8 mouse cellular contexts compared by ENCODE assay signal in genomic region chr11:54879434-54879833, GRCm38 (mm10). TPM values are rescaled to one million over a fixed set of nuclear protein-coding genes. Genes with fewer than 3 reads are reported as not detected.
A peak's percentile ranks its signal among the peaks of the same experiment; 100 is the strongest.
DNase-seq lines count a peak whose midpoint lies in the region; ATAC-seq and TF ChIP-seq lines count a peak whose summit lies in the region.

No protein-coding gene starts in this region.

- H3K9me3 ChIP-seq in heart, embryonic 10.5 days, result no peaks in the 10 kb centered on the region
- no peaks in the 10 kb centered on the region for H3K9me3 ChIP-seq in midbrain, embryonic 14.5 days (ENCODE audit: control insufficient read depth, low read length)

- H3K27ac ChIP-seq in layer of hippocampus, adult 2 months, result no peak overlapping the region
- H3K27ac ChIP-seq in heart, embryonic 10.5 days, result peak overlapping the region; percentile 87
- no peak overlapping the region for H3K27ac ChIP-seq in midbrain, embryonic 14.5 days (replicated peaks; ENCODE audit: low read depth, low read length)

- H3K4me1 ChIP-seq in heart, embryonic 10.5 days, result peaks cover 41% of the 10 kb centered on the region
- no peaks in the 10 kb centered on the region for H3K4me1 ChIP-seq in midbrain, embryonic 14.5 days (ENCODE audit: control insufficient read depth, insufficient read depth, low read length)

- DNase-seq in layer of hippocampus, adult 2 months (ENCODE audit: low spot score in 2 of 2), result peak; percentile 63
- no peak for DNase-seq in layer of hippocampus, postnatal 25 days (ENCODE audit: extremely low spot score in 1 of 2, low spot score in 1 of 2)
- peak; percentile 66 for DNase-seq in adrenal gland, postnatal 14 days
- peak; percentile 79 for DNase-seq in heart, embryonic 10.5 days (ENCODE audit: low spot score)
- DNase-seq in kidney, postnatal 36 days, result peak; percentile 72 to 88
- peak; percentile 89 for DNase-seq in midbrain, embryonic 14.5 days
- no peak for DNase-seq in right cerebral cortex, postnatal 36 days (ENCODE audit: low spot score in 2 of 2)

- peak; percentile 90 for TF ChIP-seq CTCF in layer of hippocampus, adult 2 months (conservative IDR thresholded peaks at IDR 0.05)

- H3K36me3 ChIP-seq in heart, embryonic 10.5 days, result peaks cover 2% of the 10 kb centered on the region
- peaks cover 6% of the 10 kb centered on the region; the same call in 1 of the 2 replicates for H3K36me3 ChIP-seq in midbrain, embryonic 14.5 days (ENCODE audit: control insufficient read depth, insufficient read depth, low read length)

- peak; percentile 92 for ATAC-seq in CD4-positive, CD25-positive, alpha-beta regulatory T cell, adult 4 months
- ATAC-seq in midbrain, embryonic 14.5 days (ENCODE audit: low FRiP score, low TSS enrichment), result no peak

- no peaks in the 10 kb centered on the region for H3K27me3 ChIP-seq in heart, embryonic 10.5 days (ENCODE audit: insufficient read depth, poor library complexity, severe bottlenecking)
- no peaks in the 10 kb centered on the region for H3K27me3 ChIP-seq in midbrain, embryonic 14.5 days (ENCODE audit: control insufficient read depth, insufficient read depth, low read length)

- WGBS in heart, embryonic 10.5 days, result 25% methylated on average over 4 of the region's 4 CpGs
- 40% methylated on average over 4 of the region's 4 CpGs for WGBS in midbrain, embryonic 14.5 days

- H3K9ac ChIP-seq in midbrain, embryonic 14.5 days (replicated peaks; ENCODE audit: low read length), result no peak overlapping the region

- H3K4me2 ChIP-seq in midbrain, embryonic 14.5 days (ENCODE audit: low read length), result no peak overlapping the region

- H3K4me3 ChIP-seq in layer of hippocampus, adult 2 months, result no peak overlapping the region
- no peak overlapping the region for H3K4me3 ChIP-seq in heart, embryonic 10.5 days
- H3K4me3 ChIP-seq in midbrain, embryonic 14.5 days (replicated peaks; ENCODE audit: low read depth, low read length), result no peak overlapping the region

RNA-seq across cellular contexts. Expression of gene Hint1, which starts 13.3 kb away (rescaled TPM):
- total RNA-seq in layer of hippocampus, adult 2 months (2021), result 100 to 1,000 TPM; 252 to 273 TPM
- total RNA-seq in layer of hippocampus, postnatal 25 days (2021), result 100 to 1,000 TPM; 262 to 295 TPM
- 100 to 1,000 TPM; 375 to 447 TPM for polyA plus RNA-seq in CD4-positive, CD25-positive, alpha-beta regulatory T cell, adult 4 months (2017; shearing (Covaris generic))
- 379 and 380 TPM in 2 replicates for total RNA-seq in adrenal gland, postnatal 14 days (2021)
- 602 and 622 TPM in 2 replicates for polyA plus RNA-seq in heart, embryonic 10.5 days (2016; fragmentation: Nextera tagmentation; extraction: Ambion mirVana)
- polyA plus RNA-seq in midbrain, embryonic 14.5 days (2014; fragmentation: Nextera tagmentation; extraction: Ambion mirVana), result 751 and 917 TPM in 2 replicates

RNA-seq across cellular contexts. Expression of gene Lyrm7, which starts 18.7 kb away (rescaled TPM):
- total RNA-seq in layer of hippocampus, adult 2 months (2021), result 10 to 100 TPM; 28.7 to 30.9 TPM
- 10 to 100 TPM; 24.0 to 41.7 TPM for total RNA-seq in layer of hippocampus, postnatal 25 days (2021)
- 1 to 10 TPM; 3.4 to 8.4 TPM for polyA plus RNA-seq in CD4-positive, CD25-positive, alpha-beta regulatory T cell, adult 4 months (2017; shearing (Covaris generic))
- 18.5 and 26.0 TPM in 2 replicates for total RNA-seq in adrenal gland, postnatal 14 days (2021)
- polyA plus RNA-seq in heart, embryonic 10.5 days (2016; fragmentation: Nextera tagmentation; extraction: Ambion mirVana), result 11.8 and 17.9 TPM in 2 replicates
- 14.4 and 15.6 TPM in 2 replicates for polyA plus RNA-seq in midbrain, embryonic 14.5 days (2014; fragmentation: Nextera tagmentation; extraction: Ambion mirVana)

RNA-seq across cellular contexts. Expression of gene Gpx3, which starts 22.8 kb away (rescaled TPM):
- total RNA-seq in layer of hippocampus, adult 2 months (2021), result 1 to 10 TPM; 3.9 to 4.0 TPM
- total RNA-seq in layer of hippocampus, postnatal 25 days (2021), result 1 to 10 TPM; 4.6 to 5.6 TPM
- polyA plus RNA-seq in CD4-positive, CD25-positive, alpha-beta regulatory T cell, adult 4 months (2017; shearing (Covaris generic)), result 1 to 10 TPM; 1.2 to 1.3 TPM
- 308 and 532 TPM in 2 replicates for total RNA-seq in adrenal gland, postnatal 14 days (2021)
- polyA plus RNA-seq in heart, embryonic 10.5 days (2016; fragmentation: Nextera tagmentation; extraction: Ambion mirVana), result 1,153 and 1,643 TPM in 2 replicates
- 22.2 and 22.6 TPM in 2 replicates for polyA plus RNA-seq in midbrain, embryonic 14.5 days (2014; fragmentation: Nextera tagmentation; extraction: Ambion mirVana)

Comparison
In these comparisons a context has a peak if more than half of its experiments do, and no peak if none do; other contexts are left out.
1. DNase-seq: peak in layer of hippocampus, adult 2 months (2 of 2), adrenal gland, postnatal 14 days (single experiment), heart, embryonic 10.5 days (single experiment), kidney, postnatal 36 days (2 of 2) and midbrain, embryonic 14.5 days (single experiment); none in layer of hippocampus, postnatal 25 days (0 of 2) and right cerebral cortex, postnatal 36 days (0 of 2).
2. RNA of gene Gpx3, which starts 22.8 kb away (total RNA-seq): 308 to 532 TPM in adrenal gland, postnatal 14 days; 4.6 to 5.6 TPM in layer of hippocampus, postnatal 25 days and 3.9 to 4.0 TPM in layer of hippocampus, adult 2 months; every median in the first group is over 10 times any median in the second.